Mouse (Mus musculus) hindbrain, embryonic 15.5 days (tissue): ENCODE results near the gene Prokr2. TPM values are rescaled to one million over a fixed set of nuclear protein-coding genes. Genes with fewer than 3 reads are reported as not detected.
A peak's percentile ranks its signal among the peaks of the same experiment; 100 is the strongest.
"Not testable (repeated sequence)": the region's sequence is repeated elsewhere in the genome, so short reads cannot be mapped to it uniquely, and the experiment has no call there.

ENCODE experiments used
- ATAC-seq: fragments of 200-750 bp; cut with Nextera tagmentation; 2 replicates; pipeline ENCODE4 v1.8.0; 2017; ENCODE audit warnings: low read depth, moderate number of reproducible peaks, moderate TSS enrichment; ENCODE audit not compliant: low FRiP score
- H3K27ac ChIP-seq: fragments of 300-500 bp; sonication (generic); replicated peaks from 2 replicates; pipeline ENCODE4 v1.5.1; 2015; ENCODE audit warnings: mild to moderate bottlenecking, inconsistent platforms
- H3K27me3 ChIP-seq: fragments of 300-500 bp; sonication (generic); 2 replicates; pipeline ENCODE4 v1.6.1; 2015; ENCODE audit warnings: control low read depth, inconsistent platforms
- H3K36me3 ChIP-seq: fragments of 300-500 bp; sonication (generic); 2 replicates; pipeline ENCODE4 v1.6.1; 2015; ENCODE audit warnings: control low read depth, inconsistent platforms
- H3K4me1 ChIP-seq: fragments of 300-500 bp; sonication (generic); replicated peaks from 2 replicates; pipeline ENCODE4 v1.6.1; 2015; ENCODE audit warnings: control low read depth, inconsistent platforms
- H3K4me2 ChIP-seq: fragments of 300-500 bp; sonication (generic); 2 replicates; pipeline ENCODE4 v1.6.1; 2015; ENCODE audit warnings: moderate library complexity, mild to moderate bottlenecking, inconsistent platforms
- H3K4me3 ChIP-seq: fragments of 300-500 bp; sonication (generic); 2 replicates; pipeline ENCODE4 v1.5.1; 2015; ENCODE audit warnings: mild to moderate bottlenecking, inconsistent platforms
- H3K9ac ChIP-seq: fragments of 300-500 bp; sonication (generic); 2 replicates; pipeline ENCODE4 v1.6.1; 2015; ENCODE audit warnings: inconsistent platforms
- H3K9me3 ChIP-seq: fragments of 300-500 bp; sonication (generic); 2 replicates; pipeline ENCODE4 v1.6.1; 2016; ENCODE audit warnings: control low read depth, inconsistent platforms
- WGBS: fragments of 180-500 bp; shearing (Covaris S2); methylation state at CpG from one replicate; pipeline ENCODE4 v1.1.7; 2015; 5-methylcytosine and 5-hydroxymethylcytosine counted together
- polyA plus RNA-seq: library from polyadenylated mRNA; unstranded; fragments of >200 nt; fragmentation: Nextera tagmentation; extraction: Ambion mirVana; gene quantifications from 2 replicates; pipeline ENCODE4 v1.2.1, GENCODE M21; 2015

Prokr2 gene
- polyA plus RNA-seq, 1 experiment from 2014 or later = 5.2 TPM

DNA sequence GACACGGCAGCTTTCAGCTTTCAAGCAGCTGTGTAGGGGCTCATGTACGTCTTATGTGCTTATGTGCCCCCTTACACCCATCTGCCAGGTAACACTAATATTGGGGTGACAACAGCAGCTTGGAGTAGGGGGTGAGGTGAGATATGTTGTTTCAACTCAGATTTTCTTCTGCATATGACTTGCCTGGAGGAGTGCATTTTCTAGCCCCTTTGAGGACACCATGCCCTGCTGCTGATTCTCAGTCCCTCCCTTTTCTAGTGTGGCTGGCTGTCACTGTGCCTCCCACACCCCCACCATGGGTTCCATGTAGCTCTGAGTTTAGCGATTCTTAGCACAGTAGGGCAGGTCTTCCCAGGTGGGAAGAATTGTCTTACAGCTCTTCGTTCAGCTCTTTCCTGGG, 83.8 kb downstream of the Prokr2 start:
- H3K9me3 ChIP-seq = no peaks in the 10 kb centered on the region
- ATAC-seq = no peak
- H3K4me1 ChIP-seq = no peaks in the 10 kb centered on the region
- H3K4me3 ChIP-seq = no peak overlapping the region
- 95% methylated on average over 4 of the region's 4 CpGs for WGBS
- H3K27me3 ChIP-seq = no peaks in the 10 kb centered on the region
- H3K4me2 ChIP-seq = no peak overlapping the region
- no peak overlapping the region for H3K9ac ChIP-seq
- no peak overlapping the region for H3K27ac ChIP-seq
- H3K36me3 ChIP-seq = peaks cover 65% of the 10 kb centered on the region

DNA sequence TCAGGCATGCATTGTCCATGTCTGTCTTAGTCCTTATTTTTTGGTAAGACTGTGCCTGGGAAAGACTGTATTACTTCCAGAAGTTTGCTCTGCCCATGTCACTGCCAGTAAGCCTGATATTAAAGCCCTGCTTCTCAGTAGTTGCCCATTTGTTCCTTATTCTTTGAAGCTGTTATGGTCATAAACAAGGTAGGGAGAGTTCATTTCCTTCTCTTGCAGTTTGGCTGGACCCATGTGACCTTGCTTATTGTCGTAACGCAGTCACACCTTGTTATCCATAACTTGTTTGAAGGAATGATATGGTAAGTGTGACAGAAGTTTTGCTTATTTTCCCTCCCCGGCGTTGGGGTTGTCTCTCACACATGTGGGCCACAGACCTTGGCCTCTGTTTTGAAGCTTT, 87.0 kb downstream of the Prokr2 start:
- Histone ChIP-seq H3K36me3 (peaks cover 66% of the 10 kb centered on the region), H3K27me3 (no peaks in the 10 kb centered on the region), H3K4me3 (no peak overlapping the region), H3K4me1 (no peaks in the 10 kb centered on the region), H3K9me3 (no peaks in the 10 kb centered on the region), H3K4me2 (no peak overlapping the region), H3K27ac (no peak overlapping the region), H3K9ac (no peak overlapping the region)
- no peak for ATAC-seq
- WGBS = 96% methylated on average over 4 of the region's 4 CpGs

DNA sequence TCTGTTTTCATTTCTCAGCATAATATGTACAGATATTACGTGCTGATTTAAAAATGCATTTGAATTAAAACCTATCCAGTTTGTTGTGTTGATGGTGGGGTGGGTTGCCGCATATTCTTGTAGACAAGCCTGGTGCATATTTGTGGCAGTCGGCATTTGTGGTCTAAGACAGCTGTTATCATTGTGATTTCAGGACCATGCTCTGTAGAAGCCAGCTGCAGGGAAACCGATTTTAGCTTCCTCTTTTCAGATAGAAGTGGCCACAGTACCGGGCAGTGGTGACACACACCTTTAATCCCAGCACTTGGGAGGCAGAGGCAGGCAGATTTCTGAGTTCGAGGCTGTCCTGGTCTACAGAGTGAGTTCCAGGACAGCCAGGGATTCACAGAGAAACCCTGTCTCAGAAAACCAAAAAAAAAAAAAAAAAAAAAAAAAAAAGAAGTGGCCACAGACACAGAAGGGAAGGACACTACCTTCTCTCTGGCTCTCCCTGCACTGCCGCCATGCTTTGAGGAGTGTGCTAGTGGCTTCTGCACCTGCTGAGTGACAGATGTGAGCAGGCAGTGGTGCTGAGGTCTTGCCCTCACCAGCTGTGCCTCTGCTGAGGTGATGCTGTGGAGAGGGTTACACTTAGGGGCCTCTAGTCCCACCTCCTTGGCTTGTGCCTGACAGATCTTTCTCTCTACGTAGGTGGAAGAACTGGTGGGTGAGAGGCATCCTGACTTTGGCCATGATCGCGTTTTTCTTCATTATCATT, 91.4 kb downstream of the Prokr2 start:
- no peak overlapping the region for H3K4me2 ChIP-seq
- no peaks in the 10 kb centered on the region for H3K27me3 ChIP-seq
- H3K9me3 ChIP-seq = no peaks in the 10 kb centered on the region
- peaks cover 18% of the 10 kb centered on the region for H3K4me1 ChIP-seq
- peaks cover 36% of the 10 kb centered on the region for H3K36me3 ChIP-seq
- H3K9ac ChIP-seq = no peak overlapping the region
- no peak overlapping the region for H3K27ac ChIP-seq
- no peak overlapping the region for H3K4me3 ChIP-seq
- 92% methylated on average over 10 of the region's 10 CpGs for WGBS
- no peak for ATAC-seq

DNA sequence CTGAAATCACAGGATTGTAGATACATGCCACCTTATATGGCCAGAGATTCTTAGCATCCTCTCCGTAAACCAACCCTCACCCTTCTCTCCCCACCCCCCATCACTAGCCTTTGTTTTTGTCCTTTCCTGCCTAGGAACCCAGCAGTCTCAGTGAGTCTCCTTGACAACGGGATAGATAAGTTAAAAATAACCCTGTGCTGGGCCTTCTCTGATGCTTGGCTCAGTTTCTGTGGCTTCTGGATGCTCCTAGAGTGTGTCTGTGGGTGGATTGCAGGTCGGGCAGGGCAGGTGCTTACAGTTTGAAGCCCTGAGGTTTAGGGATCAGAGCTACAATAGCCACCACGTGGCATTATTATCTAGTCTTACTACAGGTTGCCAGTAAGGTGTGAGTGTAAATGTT, 93.2 kb downstream of the Prokr2 start:
- Histone ChIP-seq H3K9me3 (no peaks in the 10 kb centered on the region), H3K27me3 (no peaks in the 10 kb centered on the region), H3K4me3 (no peak overlapping the region), H3K27ac (no peak overlapping the region), H3K4me1 (peaks cover 18% of the 10 kb centered on the region), H3K36me3 (peaks cover 26% of the 10 kb centered on the region), H3K9ac (no peak overlapping the region), H3K4me2 (no peak overlapping the region)
- WGBS = 20% methylated on average over 4 of the region's 4 CpGs
- no peak for ATAC-seq

DNA sequence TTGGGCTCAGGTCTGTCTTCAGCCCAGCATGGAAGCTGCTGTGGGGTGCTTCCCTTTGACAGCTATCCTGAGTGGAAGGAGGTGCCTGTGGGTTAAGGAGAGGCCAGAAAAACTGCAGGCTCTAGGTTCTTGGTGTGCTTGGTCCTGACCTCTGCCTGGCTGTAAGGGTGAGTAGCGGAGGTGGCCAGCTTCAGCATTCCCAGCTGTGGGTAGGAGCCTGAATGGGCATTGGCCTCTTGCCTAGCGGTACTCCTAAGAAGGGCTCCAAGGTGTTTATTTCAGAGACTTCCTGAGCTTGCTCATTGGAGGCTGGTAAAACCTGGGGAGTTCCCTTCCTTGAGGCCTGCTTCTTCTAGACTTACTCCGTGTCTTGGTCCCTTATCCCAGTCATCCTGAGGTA, 94.0 kb downstream of the Prokr2 start:
- H3K9ac ChIP-seq = no peak overlapping the region
- H3K36me3 ChIP-seq = peaks cover 24% of the 10 kb centered on the region
- peaks cover 18% of the 10 kb centered on the region for H3K4me1 ChIP-seq
- H3K9me3 ChIP-seq = no peaks in the 10 kb centered on the region
- no peak overlapping the region for H3K27ac ChIP-seq
- H3K4me3 ChIP-seq = no peak overlapping the region
- 67% methylated on average over 3 of the region's 3 CpGs for WGBS
- 0 out of 2 replicates have a peak, but pooled peaks have one; percentile 29 for ATAC-seq
- no peaks in the 10 kb centered on the region for H3K27me3 ChIP-seq
- H3K4me2 ChIP-seq = no peak overlapping the region

GRCm38 (mm10) chr2:132290808-132291207, 94.4 kb downstream of the Prokr2 start:
- Histone ChIP-seq H3K9ac (no peak overlapping the region), H3K27ac (no peak overlapping the region), H3K27me3 (no peaks in the 10 kb centered on the region), H3K36me3 (peaks cover 21% of the 10 kb centered on the region), H3K4me1 (peaks cover 18% of the 10 kb centered on the region), H3K9me3 (no peaks in the 10 kb centered on the region), H3K4me2 (no peak overlapping the region), H3K4me3 (no peak overlapping the region)
- ATAC-seq = no peak
- WGBS = 74% methylated on average over 6 of the region's 6 CpGs

GRCm38 (mm10) chr2:132289213-132289612, 96.0 kb downstream of the Prokr2 start:
- H3K36me3 ChIP-seq, H3K27me3 ChIP-seq, H3K27ac ChIP-seq, H3K4me2 ChIP-seq, H3K9ac ChIP-seq, ATAC-seq, H3K4me3 ChIP-seq, H3K9me3 ChIP-seq: not testable (repeated sequence)
- WGBS = 89% methylated on average over 5 of the region's 7 CpGs
- H3K4me1 ChIP-seq = peaks cover 18% of the 10 kb centered on the region

Other genes starting within 250 kb of the Prokr2 start
- gene Slc23a2, start 240.3 kb downstream of the Prokr2 start, polyA plus RNA-seq = 33.8 and 36.3 TPM in 2 replicates
- gene Tmem230, start 137.6 kb downstream of the Prokr2 start, polyA plus RNA-seq = 43.7 and 51.1 TPM in 2 replicates
- 113 and 122 TPM in 2 replicates for gene Pcna, start 132.1 kb downstream of the Prokr2 start, polyA plus RNA-seq
- gene Cds2, start 122.3 kb downstream of the Prokr2 start, polyA plus RNA-seq = 44.1 and 44.7 TPM in 2 replicates
- gene Gpcpd1, start 202.3 kb upstream of the Prokr2 start, polyA plus RNA-seq = 72.7 and 76.3 TPM in 2 replicates